Mouse (Mus musculus): Measurements from ENCODE around the gene Tnfrsf11a. TPM values are rescaled to one million over a fixed set of nuclear protein-coding genes. Genes with fewer than 3 reads are reported as not detected.
A peak's percentile ranks its signal among the peaks of the same experiment; 100 is the strongest.

The Tnfrsf11a gene
- polyA plus RNA-seq (2016; fragmentation: Nextera tagmentation; extraction: Ambion mirVana): 0.11 and 0.31 TPM in 2 replicates

- Histone ChIP-seq H3K4me1 (peaks cover 30% of the 10 kb centered on the region), H3K4me3 (peak within 1 kb of the TSS; percentile 64), H3K27ac (peak within 1 kb of the TSS; percentile 73), H3K27me3 (ENCODE audit: low read depth, poor library complexity, severe bottlenecking) (peaks cover 57% of the 10 kb centered on the region), H3K9me3 (replicated peaks) (no peaks in the 10 kb centered on the region), H3K36me3 (no peaks in the 10 kb centered on the region)
- WGBS: 5% methylated on average over 77 of the region's 77 CpGs
- DNase-seq (ENCODE audit: low spot score): peak; percentile 72
Measured at GRCm38 (mm10) chr1:105780457-105781364, at the start of gene Tnfrsf11a. TSS of gene Tnfrsf11a (plus strand) at chr1:105780718.

GRCm38 (mm10) chr1:105735318-105735717 is 45.2 kb upstream of the Tnfrsf11a start:
- no peak for DNase-seq (ENCODE audit: low spot score)
- H3K27ac ChIP-seq: no peak overlapping the region
- WGBS: 81% methylated on average over 3 of the region's 3 CpGs
- no peaks in the 10 kb centered on the region for H3K4me1 ChIP-seq
- peaks cover 16% of the 10 kb centered on the region for H3K36me3 ChIP-seq
- no peaks in the 10 kb centered on the region for H3K27me3 ChIP-seq (ENCODE audit: low read depth, poor library complexity, severe bottlenecking)
- no peak overlapping the region for H3K4me3 ChIP-seq
- H3K9me3 ChIP-seq (replicated peaks): no peaks in the 10 kb centered on the region

GRCm38 (mm10) chr1:105738334-105738733 is 42.2 kb upstream of the Tnfrsf11a start:
- H3K4me1 ChIP-seq: no peaks in the 10 kb centered on the region
- H3K36me3 ChIP-seq: peaks cover 31% of the 10 kb centered on the region
- 90% methylated on average over 6 of the region's 6 CpGs for WGBS
- DNase-seq (ENCODE audit: low spot score): no peak
- H3K9me3 ChIP-seq (replicated peaks): no peaks in the 10 kb centered on the region
- no peak overlapping the region for H3K4me3 ChIP-seq
- H3K27me3 ChIP-seq (ENCODE audit: low read depth, poor library complexity, severe bottlenecking): no peaks in the 10 kb centered on the region
- H3K27ac ChIP-seq: no peak overlapping the region

- Histone ChIP-seq H3K4me1 (no peaks in the 10 kb centered on the region), H3K4me3 (no peak overlapping the region), H3K27ac (no peak overlapping the region), H3K36me3 (peaks cover 39% of the 10 kb centered on the region), H3K27me3 (ENCODE audit: low read depth, poor library complexity, severe bottlenecking) (no peaks in the 10 kb centered on the region), H3K9me3 (replicated peaks) (no peaks in the 10 kb centered on the region)
- DNase-seq (ENCODE audit: low spot score): no peak
Measured at GRCm38 (mm10) chr1:105739493-105739892, 41.0 kb upstream of the Tnfrsf11a start.

- Histone ChIP-seq H3K27me3 (ENCODE audit: low read depth, poor library complexity, severe bottlenecking) (no peaks in the 10 kb centered on the region), H3K9me3 (replicated peaks) (no peaks in the 10 kb centered on the region), H3K36me3 (peaks cover 58% of the 10 kb centered on the region), H3K27ac (no peak overlapping the region), H3K4me3 (no peak overlapping the region), H3K4me1 (no peaks in the 10 kb centered on the region)
- 96% methylated on average over 1 of the region's 1 CpGs for WGBS
- DNase-seq (ENCODE audit: low spot score): no peak
Measured at GRCm38 (mm10) chr1:105742481-105742880, 38.0 kb upstream of the Tnfrsf11a start.

- no peaks in the 10 kb centered on the region for H3K4me1 ChIP-seq
- no peak for DNase-seq (ENCODE audit: low spot score)
- peaks cover 60% of the 10 kb centered on the region for H3K36me3 ChIP-seq
- H3K27ac ChIP-seq: no peak overlapping the region
- no peak overlapping the region for H3K4me3 ChIP-seq
- H3K9me3 ChIP-seq (replicated peaks): no peaks in the 10 kb centered on the region
- WGBS: 96% methylated on average over 1 of the region's 1 CpGs
- no peaks in the 10 kb centered on the region for H3K27me3 ChIP-seq (ENCODE audit: low read depth, poor library complexity, severe bottlenecking)
Measured at GRCm38 (mm10) chr1:105746444-105746843, 34.1 kb upstream of the Tnfrsf11a start.

GRCm38 (mm10) chr1:105746858-105747596 is 33.5 kb upstream of the Tnfrsf11a start:
- DNase-seq (ENCODE audit: low spot score): no peak
- Histone ChIP-seq H3K36me3 (peaks cover 54% of the 10 kb centered on the region), H3K27me3 (ENCODE audit: low read depth, poor library complexity, severe bottlenecking) (no peaks in the 10 kb centered on the region), H3K4me3 (no peak overlapping the region), H3K9me3 (replicated peaks) (no peaks in the 10 kb centered on the region), H3K4me1 (no peaks in the 10 kb centered on the region), H3K27ac (no peak overlapping the region)
- WGBS: 93% methylated on average over 5 of the region's 5 CpGs

GRCm38 (mm10) chr1:105748091-105748799 is 32.3 kb upstream of the Tnfrsf11a start:
- WGBS: 93% methylated on average over 4 of the region's 4 CpGs
- peaks cover 50% of the 10 kb centered on the region for H3K36me3 ChIP-seq

GRCm38 (mm10) chr1:105752196-105752595 is 28.3 kb upstream of the Tnfrsf11a start:
- H3K27me3 ChIP-seq (ENCODE audit: low read depth, poor library complexity, severe bottlenecking): no peaks in the 10 kb centered on the region
- no peak for DNase-seq (ENCODE audit: low spot score)
- no peak overlapping the region for H3K27ac ChIP-seq
- 85% methylated on average over 4 of the region's 4 CpGs for WGBS
- H3K4me3 ChIP-seq: no peak overlapping the region
- H3K4me1 ChIP-seq: no peaks in the 10 kb centered on the region
- H3K9me3 ChIP-seq (replicated peaks): no peaks in the 10 kb centered on the region
- H3K36me3 ChIP-seq: peaks cover 21% of the 10 kb centered on the region

More at GRCm38 (mm10) chr1:105748091-105748799, 32.3 kb upstream of the Tnfrsf11a start:
- no peak for DNase-seq (ENCODE audit: low spot score)
- Histone ChIP-seq H3K27ac (no peak overlapping the region), H3K4me1 (no peaks in the 10 kb centered on the region), H3K4me3 (no peak overlapping the region), H3K9me3 (replicated peaks) (no peaks in the 10 kb centered on the region), H3K27me3 (ENCODE audit: low read depth, poor library complexity, severe bottlenecking) (no peaks in the 10 kb centered on the region)

GRCm38 (mm10) chr1:105752944-105753343 is 27.6 kb upstream of the Tnfrsf11a start:
- Histone ChIP-seq H3K4me3 (no peak overlapping the region), H3K4me1 (no peaks in the 10 kb centered on the region), H3K36me3 (peaks cover 15% of the 10 kb centered on the region), H3K27me3 (ENCODE audit: low read depth, poor library complexity, severe bottlenecking) (no peaks in the 10 kb centered on the region), H3K9me3 (replicated peaks) (no peaks in the 10 kb centered on the region), H3K27ac (no peak overlapping the region)
- 90% methylated on average over 1 of the region's 1 CpGs for WGBS
- no peak for DNase-seq (ENCODE audit: low spot score)

GRCm38 (mm10) chr1:105758798-105759197 is 21.7 kb upstream of the Tnfrsf11a start:
- Histone ChIP-seq H3K27me3 (ENCODE audit: low read depth, poor library complexity, severe bottlenecking) (no peaks in the 10 kb centered on the region), H3K4me3 (no peak overlapping the region), H3K36me3 (no peaks in the 10 kb centered on the region), H3K27ac (no peak overlapping the region), H3K4me1 (no peaks in the 10 kb centered on the region), H3K9me3 (replicated peaks) (no peaks in the 10 kb centered on the region; the same call in 1 of the 2 replicates)
- 95% methylated on average over 4 of the region's 4 CpGs for WGBS
- DNase-seq (ENCODE audit: low spot score): no peak

- WGBS: 86% methylated on average over 3 of the region's 3 CpGs
- DNase-seq (ENCODE audit: low spot score): no peak
- no peaks in the 10 kb centered on the region for H3K4me1 ChIP-seq
Measured at GRCm38 (mm10) chr1:105759422-105760165, 20.9 kb upstream of the Tnfrsf11a start.

More at GRCm38 (mm10) chr1:105759422-105760165, 20.9 kb upstream of the Tnfrsf11a start:
- H3K4me3 ChIP-seq: no peak overlapping the region
- H3K9me3 ChIP-seq (replicated peaks): no peaks in the 10 kb centered on the region; the same call in 1 of the 2 replicates
- no peak overlapping the region for H3K27ac ChIP-seq
- no peaks in the 10 kb centered on the region for H3K27me3 ChIP-seq (ENCODE audit: low read depth, poor library complexity, severe bottlenecking)
- H3K36me3 ChIP-seq: no peaks in the 10 kb centered on the region
